Mouse (Mus musculus) left cerebral cortex, postnatal 25 days (tissue): ENCODE measurements at regions not wholly inside any gene's neighbourhood (a gene's known extent, or its start where the extent isn't known, plus 50 kb on each side); places are given as distances from the start of the nearest gene placed in this dataset.
"Not testable (repeated sequence)": the region's sequence is repeated elsewhere in the genome, so short reads cannot be mapped to it uniquely, and the experiment has no call there.

Experiments used
- DNase-seq, 2 experiments: peaks; one replicate each; pipeline ENCODE4 v3.0.0; 2022; ENCODE audit warnings: low spot score in 2 of 2, mixed read lengths in 1 of 2
- intact Hi-C: fragments of 180-260 bp; cut with DNase I; formaldehyde crosslinking; loops from one replicate; pipeline ENCODE4 v1.15.1; 2025

GRCm38 (mm10) chr6:82143496-82143895 is 102.7 kb downstream of the Eva1a start:
- intact Hi-C loops, result no loop called here
- DNase-seq, result no peak

DNA sequence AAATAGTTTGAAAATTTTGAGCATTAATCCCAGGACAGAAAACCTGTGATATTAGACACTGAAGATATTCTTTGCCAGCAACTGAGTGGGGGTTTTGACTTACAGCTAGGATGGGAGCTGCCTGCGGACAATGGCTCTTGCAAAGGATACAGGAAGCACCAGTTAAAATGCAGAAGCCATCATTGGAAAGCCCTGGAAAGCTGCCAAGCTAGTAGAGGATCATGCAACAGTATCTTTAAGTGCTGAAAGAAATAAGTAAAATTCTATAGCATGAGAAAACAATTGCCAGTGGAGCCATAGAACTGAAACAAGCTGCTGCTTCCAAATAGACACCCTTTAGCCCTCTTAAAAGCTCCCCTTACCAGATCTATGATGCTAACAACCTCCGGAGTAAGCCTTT is 109.2 kb downstream of the Eva1a start:
- no peak for DNase-seq
- intact Hi-C loops, result no loop called here

DNA sequence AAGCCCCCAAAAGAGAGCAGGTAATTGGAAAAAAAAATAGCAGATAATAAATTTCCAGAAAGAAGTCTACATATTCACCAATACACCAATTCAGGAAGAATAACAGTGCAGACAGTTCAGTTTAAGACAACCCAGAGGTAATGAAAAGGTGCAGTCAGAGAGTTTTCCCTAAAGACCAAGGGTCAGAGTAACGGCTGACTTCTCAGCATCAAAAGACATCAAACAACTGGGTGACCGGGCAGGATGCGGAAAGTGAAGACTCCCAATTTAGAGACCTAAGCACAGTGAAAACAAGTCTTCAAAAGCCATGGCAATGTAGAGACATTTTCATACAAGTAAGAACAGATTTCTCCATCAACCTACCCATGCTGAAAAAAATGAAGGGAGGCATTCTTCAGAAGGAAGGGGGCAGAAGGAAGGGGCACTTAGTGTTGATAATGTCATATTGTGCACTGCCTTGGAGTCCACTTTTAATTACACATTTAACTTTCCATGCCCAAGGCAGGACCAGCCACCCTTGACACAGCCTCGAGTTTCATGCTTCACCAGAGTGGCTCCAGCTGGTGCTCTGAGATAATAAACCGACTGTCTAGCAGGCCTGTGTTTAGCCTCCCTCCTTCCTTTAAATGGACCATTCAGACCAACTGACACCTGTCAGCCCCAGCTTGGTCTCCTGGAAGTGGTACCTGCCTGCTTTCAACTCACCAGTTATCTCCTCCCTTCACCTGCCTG is 129.7 kb downstream of the Eva1a start:
- intact Hi-C loops, result no loop called here
- no peak for DNase-seq

- intact Hi-C loops, result no loop called here
- DNase-seq, result no peak
These were observed 134.1 kb downstream of the Eva1a start for GRCm38 (mm10) chr6:82174943-82175342.

DNA sequence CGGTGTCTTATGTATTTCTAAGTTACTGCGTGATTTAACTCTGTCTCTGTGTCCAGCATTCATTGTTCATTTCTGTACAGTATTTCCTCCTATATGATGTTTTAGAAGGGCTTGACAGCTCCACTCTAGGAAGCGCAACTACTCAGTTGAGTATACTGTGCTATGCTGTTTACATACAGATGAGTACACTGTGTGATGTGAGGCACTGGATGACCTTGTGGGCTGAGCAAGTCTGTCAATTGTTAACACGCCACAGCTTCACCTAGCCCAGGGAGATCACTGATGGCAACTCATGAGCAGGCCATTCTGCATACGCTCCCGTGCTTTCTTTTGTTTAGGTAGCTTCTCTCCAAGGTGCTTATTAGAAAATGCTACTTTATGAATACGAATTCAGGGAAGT is 159.3 kb downstream of the Eva1a start:
- intact Hi-C loops, result no loop called here
- DNase-seq, result no peak

DNA sequence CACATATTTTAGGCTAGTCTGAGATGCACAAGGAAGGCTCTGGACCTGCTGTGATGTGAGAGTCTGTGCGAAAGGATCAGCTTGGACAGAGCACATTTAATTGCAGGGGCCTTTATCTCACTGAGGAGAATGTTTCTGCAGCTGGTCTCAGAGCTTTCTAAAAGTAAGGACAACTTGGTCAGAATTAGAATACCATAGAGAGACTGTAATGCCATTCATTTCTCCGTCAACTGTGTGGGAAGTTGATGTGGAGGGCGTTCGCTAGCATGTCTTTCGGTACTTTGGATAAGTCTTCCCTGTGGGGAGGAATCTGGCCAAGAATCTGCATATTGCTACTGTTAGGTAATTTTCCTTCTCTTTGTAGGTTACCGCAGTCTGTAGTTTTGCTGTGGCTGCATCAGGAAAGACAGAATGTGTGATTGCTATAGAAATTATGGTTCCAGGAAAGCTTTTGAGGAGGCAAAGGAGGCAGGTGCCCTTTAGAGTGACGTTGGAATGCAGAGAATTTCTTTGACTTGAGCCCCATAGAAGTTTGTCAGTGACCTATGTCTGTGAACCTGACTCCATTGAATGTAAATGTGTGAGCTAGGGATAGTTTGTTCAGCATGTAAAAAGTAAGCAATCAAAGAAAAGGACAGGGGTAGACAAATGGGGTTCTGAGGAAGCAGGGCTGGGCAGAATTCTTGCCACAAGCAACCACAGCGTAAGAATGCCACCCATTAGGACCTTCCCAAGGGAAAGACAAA is 164.2 kb downstream of the Eva1a start:
- intact Hi-C loops, result no loop called here
- DNase-seq, result peak; percentile 4 to 72

DNA sequence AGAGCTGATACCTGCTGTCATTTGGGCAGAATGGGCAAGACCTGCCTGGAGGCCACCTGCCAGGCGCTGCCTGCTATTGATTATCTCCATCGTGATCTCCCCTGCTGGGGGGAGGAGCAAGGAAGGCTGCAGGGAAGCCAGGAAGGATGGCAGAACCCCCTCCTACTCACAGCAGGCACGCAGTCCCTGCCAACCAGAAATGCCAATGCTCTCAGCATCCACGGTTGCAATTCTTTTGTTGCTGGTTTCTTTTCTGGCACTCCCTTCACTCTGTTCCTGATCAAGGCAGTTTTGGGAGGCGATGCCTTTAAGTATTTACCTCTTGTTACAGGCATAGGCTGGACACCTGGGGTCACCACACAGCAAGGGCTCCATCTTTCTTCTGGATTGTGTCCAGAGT is 164.3 kb upstream of the Tacr1 start:
- DNase-seq, result peak in 1 of 2 experiments; percentile 9
- intact Hi-C loops, result no loop called here

- intact Hi-C loops, result no loop called here
- no peak for DNase-seq
These were observed 161.4 kb upstream of the Tacr1 start for GRCm38 (mm10) chr6:82240584-82241245.

- intact Hi-C loops, DNase-seq: not testable (repeated sequence)
These were observed 154.5 kb upstream of the Tacr1 start for GRCm38 (mm10) chr6:82247652-82248051.

- intact Hi-C loops, result no loop called here
- DNase-seq, result no peak
These were observed 117.6 kb upstream of the Tacr1 start for GRCm38 (mm10) chr6:82284494-82284893.

- intact Hi-C loops, result no loop called here
- no peak for DNase-seq
These were observed 116.9 kb upstream of the Tacr1 start for GRCm38 (mm10) chr6:82285233-82285632.

- DNase-seq, result no peak
- intact Hi-C loops, result loop anchor here (5.0 to 10.0 kb wide), 2 partner anchors 314 to 411 kb away; partner anchors contain the start of gene Pole4
These were observed 108.6 kb upstream of the Tacr1 start for GRCm38 (mm10) chr6:82293507-82293906.

DNA sequence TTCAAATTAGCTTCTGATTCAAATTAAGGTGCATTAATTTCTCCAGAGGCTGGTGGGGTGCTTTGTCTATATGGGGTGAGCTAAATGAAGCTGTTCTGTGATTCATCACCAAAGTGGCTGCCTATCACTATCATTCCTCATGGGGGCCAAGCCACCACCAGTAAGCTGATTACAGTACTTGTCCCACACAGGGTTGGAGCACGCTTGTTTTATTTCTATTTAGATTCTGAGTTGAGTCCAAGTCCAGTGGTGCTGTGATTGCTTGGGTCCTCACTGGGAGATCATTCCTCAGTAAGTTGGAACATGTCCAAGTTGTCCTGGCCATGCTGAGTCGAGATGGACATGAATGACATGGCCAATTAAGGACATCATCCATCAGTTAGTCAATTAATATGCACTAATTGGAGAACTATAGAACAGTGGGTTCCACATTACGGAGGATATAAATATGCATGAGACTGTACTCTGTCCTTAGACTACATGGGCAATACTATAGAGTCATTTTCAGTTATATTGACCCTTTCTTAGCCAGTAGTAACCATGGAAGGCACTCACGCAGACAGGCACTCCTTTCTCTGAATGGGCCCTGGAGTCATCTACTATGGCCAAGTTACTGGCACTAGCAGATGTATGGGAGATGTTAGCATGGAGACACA is 105.3 kb upstream of the Tacr1 start:
- intact Hi-C loops, result loop anchor here (10.0 kb wide), 1 partner anchor 408 kb away; the partner anchor contains the start of gene Pole4

DNA sequence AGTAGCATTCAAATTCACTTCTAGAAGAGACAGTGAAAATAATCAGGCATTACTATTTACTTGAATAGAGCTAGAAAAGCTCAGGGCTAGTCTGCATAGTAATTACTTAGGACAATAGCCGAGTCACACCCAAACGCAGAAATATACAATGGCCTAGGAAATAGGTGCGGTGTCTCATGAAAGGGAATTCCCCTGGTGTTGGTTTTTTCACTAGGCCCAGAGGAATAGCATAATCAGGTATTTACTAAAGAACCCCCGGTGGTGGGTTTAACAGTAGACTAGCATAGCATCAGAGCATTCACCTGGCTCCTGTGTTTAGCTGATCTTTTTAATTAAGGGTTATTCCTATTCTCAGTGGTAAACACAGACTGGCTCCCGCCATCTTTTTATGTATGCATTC is 99.9 kb upstream of the Tacr1 start:
- DNase-seq, intact Hi-C loops: not testable (repeated sequence)

More for the DNA sequence above, 105.3 kb upstream of the Tacr1 start:
- no peak for DNase-seq

DNA sequence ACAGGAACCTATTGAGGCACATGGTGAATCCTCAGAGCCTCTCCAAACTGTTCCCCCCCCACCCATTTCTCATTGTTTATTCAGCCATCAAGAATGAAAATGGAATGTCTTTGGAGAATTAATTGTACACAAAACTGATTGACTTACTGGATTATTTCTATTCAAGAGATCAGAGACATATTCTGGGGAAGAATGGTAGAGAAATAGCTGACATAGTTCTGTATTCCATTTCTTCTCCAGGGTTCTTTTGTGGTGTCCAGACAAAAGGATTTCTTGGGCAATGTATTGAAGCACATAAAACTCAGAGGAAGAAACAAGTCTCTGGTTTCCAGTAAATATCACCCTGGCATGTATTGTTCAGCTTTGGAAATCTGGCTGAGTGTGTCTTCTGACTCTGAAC is 88.4 kb upstream of the Tacr1 start:
- DNase-seq, result no peak
- intact Hi-C loops, result no loop called here
